Mouse (Mus musculus) bone marrow, adult 2 months (tissue): ENCODE results near the gene Vps8.

Experiments used
- CTCF ChIP-seq: fragments of 200-500 bp; IDR thresholded peaks from 2 replicates; pipeline ENCODE4 v1.5.1; 2011; ENCODE audit warnings: low read length, control low read depth; ENCODE audit not compliant: control insufficient read depth, insufficient read depth
- POLR2A ChIP-seq: fragments of 200-500 bp; IDR thresholded peaks from 2 replicates; pipeline ENCODE4 v1.6.1; 2011; ENCODE audit warnings: low read depth, mild to moderate bottlenecking, control low read depth, low read length, borderline replicate concordance; ENCODE audit not compliant: control insufficient read depth

DNA sequence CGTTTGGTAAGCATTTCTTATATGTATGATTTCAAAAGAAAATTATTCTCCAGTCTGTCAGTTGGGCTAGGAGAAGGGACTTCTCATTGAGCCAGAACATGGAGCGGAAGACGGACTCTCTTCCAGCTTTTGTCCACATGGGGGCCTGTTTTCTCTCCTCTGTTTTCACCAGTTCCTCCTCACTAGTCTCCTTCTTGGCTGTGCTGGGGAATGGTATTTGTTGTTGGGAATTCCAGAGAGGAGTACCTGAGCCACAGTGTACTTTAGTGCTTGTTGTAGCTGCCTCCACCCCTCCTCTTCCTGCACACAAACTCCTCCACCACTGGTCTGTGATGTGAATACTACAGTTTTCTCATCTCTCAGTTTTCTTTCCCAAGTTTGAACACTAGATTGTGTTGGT, 74.7 kb downstream of the Vps8 start:
- TF ChIP-seq CTCF, result no peak
- no peak for TF ChIP-seq POLR2A
